Mouse (Mus musculus): ENCODE data around the gene Gm17334.

- TF ChIP-seq CTCF (IDR thresholded peaks at IDR 0.05; ENCODE audit: control insufficient read depth, insufficient read depth, insufficient read length) (no peak), USF1 (IDR thresholded peaks at IDR 0.05; ENCODE audit: low read depth) (no peak), MAX (IDR thresholded peaks at IDR 0.05) (no peak), MYOD1 (IDR thresholded peaks at IDR 0.05; ENCODE audit: control insufficient read depth, insufficient read length, low read depth) (no peak)
These were observed 41.5 kb downstream of the Gm17334 start for GRCm38 (mm10) chr11:53731457-53731856.

Measured in C2C12 (cell line).